Mouse (Mus musculus): Measurements from ENCODE around the gene Olfr640. TPM values are rescaled to one million over a fixed set of nuclear protein-coding genes. Genes with fewer than 3 reads are reported as not detected.

Gene Olfr640
- polyA plus RNA-seq, 1 experiment from 2014 or later, result not detected

DNA sequence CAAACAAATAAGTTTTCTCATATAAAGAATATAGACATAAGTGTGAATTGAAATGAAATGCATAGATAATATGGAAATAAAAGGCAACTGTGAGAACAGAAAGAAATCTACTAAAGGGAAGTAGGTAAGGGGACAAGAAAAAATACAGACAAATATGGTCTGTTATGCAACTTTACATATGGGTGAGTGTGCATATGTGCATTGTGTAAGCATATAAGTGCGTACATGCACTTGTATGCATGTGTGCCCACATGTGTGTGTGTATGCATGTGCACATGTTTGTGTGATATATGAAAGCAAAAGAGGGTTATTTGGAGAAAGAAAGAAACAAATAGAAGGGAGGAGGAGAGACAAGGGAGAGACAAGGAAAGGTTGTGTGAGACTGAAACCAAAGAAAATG is 6.4 kb downstream of the Olfr640 start:
- Histone ChIP-seq H3K36me3 (ENCODE audit: control insufficient read depth, insufficient read depth, low read length) (no peaks in the 10 kb centered on the region), H3K9ac (ENCODE audit: low read length) (no peak overlapping the region), H3K4me2 (ENCODE audit: low read length) (no peak overlapping the region), H3K4me1 (replicated peaks; ENCODE audit: control insufficient read depth, insufficient read depth, low read length) (no peaks in the 10 kb centered on the region), H3K27me3 (replicated peaks; ENCODE audit: control insufficient read depth, insufficient read depth, low read length) (no peaks in the 10 kb centered on the region), H3K4me3 (ENCODE audit: low read depth, low read length) (no peak overlapping the region), H3K27ac (ENCODE audit: low read depth) (no peak overlapping the region), H3K9me3 (ENCODE audit: control insufficient read depth, low read length) (no peaks in the 10 kb centered on the region)
- WGBS, result 92% methylated on average over 1 of the region's 1 CpGs
- DNase-seq (ENCODE audit: low spot score) (no peak), ATAC-seq (replicated peaks; ENCODE audit: low FRiP score, low TSS enrichment, low read depth) (no peak)

DNA sequence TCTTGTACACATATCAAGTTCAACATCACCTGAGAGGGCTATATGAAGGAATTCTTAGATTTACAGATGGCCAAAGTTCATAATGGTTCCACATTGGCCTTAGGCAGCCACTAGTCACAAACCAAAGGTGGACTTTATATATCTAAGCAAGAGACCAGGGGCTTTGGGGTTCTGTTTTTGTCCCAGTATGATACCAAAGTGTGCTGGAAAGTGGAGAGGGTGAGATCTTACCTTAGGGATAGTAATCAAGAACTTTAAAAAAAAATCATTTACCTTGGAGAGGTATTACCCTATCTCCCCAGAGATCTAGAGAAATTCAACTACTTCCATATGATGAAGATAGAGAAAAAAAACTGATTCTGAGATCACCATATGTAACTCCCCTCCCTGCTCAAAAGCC is 8.2 kb downstream of the Olfr640 start, which contains the start of gene Olfr639:
Olfr639 (minus strand) TSS at position 101 of the 400 bp plus-strand sequence.
- DNase-seq (ENCODE audit: low spot score) (no peak), ATAC-seq (replicated peaks; ENCODE audit: low FRiP score, low TSS enrichment, low read depth) (no peak)
- Histone ChIP-seq H3K27ac (ENCODE audit: low read depth) (no peak within 1 kb of the TSS), H3K9me3 (ENCODE audit: control insufficient read depth, low read length) (no peaks in the 10 kb centered on the region), H3K9ac (ENCODE audit: low read length) (no peak within 1 kb of the TSS), H3K4me2 (ENCODE audit: low read length) (no peak within 1 kb of the TSS), H3K27me3 (replicated peaks; ENCODE audit: control insufficient read depth, insufficient read depth, low read length) (no peaks in the 10 kb centered on the region), H3K36me3 (ENCODE audit: control insufficient read depth, insufficient read depth, low read length) (no peaks in the 10 kb centered on the region), H3K4me3 (ENCODE audit: low read depth, low read length) (no peak within 1 kb of the TSS), H3K4me1 (replicated peaks; ENCODE audit: control insufficient read depth, insufficient read depth, low read length) (no peaks in the 10 kb centered on the region)

DNA sequence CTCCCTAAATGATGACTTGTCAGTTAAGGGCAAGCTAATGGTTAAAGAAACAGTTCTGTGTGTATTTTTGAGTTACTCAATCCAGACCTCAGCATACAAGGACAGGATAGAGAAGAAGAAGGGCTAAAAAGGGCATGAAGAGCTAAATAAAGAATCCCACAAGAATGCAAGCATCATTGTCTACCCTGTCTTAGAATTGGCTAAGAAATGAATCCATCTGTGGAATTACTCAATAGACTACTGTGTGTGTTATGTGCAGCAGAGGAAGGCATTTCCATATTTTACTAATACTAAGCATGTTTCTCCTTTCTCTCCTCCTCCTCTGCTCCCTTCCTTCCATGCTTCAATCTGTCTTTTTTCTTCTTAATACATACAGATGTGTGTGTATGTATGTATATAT is 26.2 kb downstream of the Olfr640 start:
- ATAC-seq (replicated peaks; ENCODE audit: low FRiP score, low TSS enrichment, low read depth), result no peak

DNA sequence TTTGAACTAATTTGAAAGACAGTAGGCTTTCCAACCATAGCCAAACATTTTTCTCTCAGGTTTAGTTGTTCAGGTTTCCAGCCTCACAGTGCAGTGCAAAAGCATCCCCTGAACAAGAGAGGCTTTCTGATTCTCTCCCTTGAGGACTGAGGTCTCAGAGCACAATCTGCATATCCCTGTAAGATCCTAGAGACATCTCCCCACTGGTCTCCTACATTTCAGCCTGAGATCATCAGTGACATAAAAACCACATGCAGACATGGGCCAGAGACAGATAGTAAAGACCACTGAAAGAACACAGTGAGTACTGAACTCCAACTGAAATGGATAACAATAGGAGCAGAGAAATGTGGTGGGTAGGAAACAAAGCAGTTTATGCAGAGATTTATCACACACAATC is 26.9 kb downstream of the Olfr640 start, which contains the start of gene Olfr638:
Olfr638 (plus strand) TSS at position 301 of the 400 bp plus-strand sequence.
- H3K27ac ChIP-seq (ENCODE audit: low read depth), result no peak within 1 kb of the TSS
- no peaks in the 10 kb centered on the region for H3K27me3 ChIP-seq (replicated peaks; ENCODE audit: control insufficient read depth, insufficient read depth, low read length)
- H3K9ac ChIP-seq (ENCODE audit: low read length), result no peak within 1 kb of the TSS
- no peaks in the 10 kb centered on the region for H3K4me1 ChIP-seq (replicated peaks; ENCODE audit: control insufficient read depth, insufficient read depth, low read length)
- no peak within 1 kb of the TSS for H3K4me3 ChIP-seq (ENCODE audit: low read depth, low read length)
- DNase-seq (ENCODE audit: low spot score) (no peak), ATAC-seq (replicated peaks; ENCODE audit: low FRiP score, low TSS enrichment, low read depth) (no peak)
- H3K4me2 ChIP-seq (ENCODE audit: low read length), result no peak within 1 kb of the TSS
- no peaks in the 10 kb centered on the region for H3K9me3 ChIP-seq (ENCODE audit: control insufficient read depth, low read length)
- no peaks in the 10 kb centered on the region for H3K36me3 ChIP-seq (ENCODE audit: control insufficient read depth, insufficient read depth, low read length)

More for the DNA sequence above, 26.2 kb downstream of the Olfr640 start:
- H3K4me2 ChIP-seq (ENCODE audit: low read length), result no peak overlapping the region
- no peak overlapping the region for H3K4me3 ChIP-seq (ENCODE audit: low read depth, low read length)
- no peaks in the 10 kb centered on the region for H3K4me1 ChIP-seq (replicated peaks; ENCODE audit: control insufficient read depth, insufficient read depth, low read length)
- H3K9me3 ChIP-seq (ENCODE audit: control insufficient read depth, low read length), result no peaks in the 10 kb centered on the region
- DNase-seq (ENCODE audit: low spot score), result no peak
- no peaks in the 10 kb centered on the region for H3K27me3 ChIP-seq (replicated peaks; ENCODE audit: control insufficient read depth, insufficient read depth, low read length)
- H3K27ac ChIP-seq (ENCODE audit: low read depth), result no peak overlapping the region
- no peaks in the 10 kb centered on the region for H3K36me3 ChIP-seq (ENCODE audit: control insufficient read depth, insufficient read depth, low read length)
- H3K9ac ChIP-seq (ENCODE audit: low read length), result no peak overlapping the region

DNA sequence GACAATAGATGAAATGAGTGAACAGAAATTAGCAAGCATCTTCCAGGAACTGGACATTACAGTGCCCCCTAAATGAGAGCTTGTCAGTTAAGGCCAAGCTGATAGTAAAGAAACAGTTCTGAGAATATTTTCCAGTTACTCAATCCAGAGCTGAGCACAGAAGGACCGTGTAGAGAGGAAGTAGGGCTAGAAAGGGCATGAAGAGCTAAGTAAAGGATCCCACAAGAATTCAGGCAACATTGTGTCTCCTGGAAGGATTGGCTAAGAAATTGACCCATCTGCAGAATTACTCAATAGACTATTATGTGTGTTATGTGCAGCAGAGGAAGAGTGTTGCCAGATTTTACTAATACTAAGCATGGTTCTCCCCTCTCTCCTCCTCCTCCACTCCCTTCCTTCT is 53.6 kb downstream of the Olfr640 start:
- Histone ChIP-seq H3K36me3 (ENCODE audit: control insufficient read depth, insufficient read depth, low read length) (no peaks in the 10 kb centered on the region), H3K9ac (ENCODE audit: low read length) (no peak overlapping the region)
- ATAC-seq (replicated peaks; ENCODE audit: low FRiP score, low TSS enrichment, low read depth), result no peak

DNA sequence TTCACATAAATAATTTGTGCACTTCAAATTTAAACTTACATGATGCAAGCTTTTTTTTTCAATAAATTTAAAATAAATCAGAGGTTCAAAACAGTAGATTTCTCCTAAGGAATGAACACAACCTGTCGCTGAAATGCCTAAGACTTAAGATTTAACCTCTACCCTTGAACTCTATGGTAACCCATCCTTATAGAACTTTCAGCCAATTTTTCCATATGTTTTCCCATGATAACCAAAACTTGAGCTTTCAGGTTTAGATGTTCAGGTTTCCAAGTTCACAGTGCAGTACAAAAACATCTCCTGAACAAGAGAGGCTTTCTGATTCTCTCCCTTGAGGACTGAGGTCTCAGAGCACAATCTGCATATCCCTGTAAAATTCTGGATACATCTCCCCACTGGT is 54.5 kb downstream of the Olfr640 start, which contains the start of gene Olfr635:
Olfr635 (plus strand) TSS at position 301 of the 400 bp plus-strand sequence.
- H3K27me3 ChIP-seq (replicated peaks; ENCODE audit: control insufficient read depth, insufficient read depth, low read length), result no peaks in the 10 kb centered on the region
- WGBS, result 73% methylated on average over 1 of the region's 1 CpGs
- H3K36me3 ChIP-seq (ENCODE audit: control insufficient read depth, insufficient read depth, low read length), result no peaks in the 10 kb centered on the region
- H3K9ac ChIP-seq (ENCODE audit: low read length), result no peak within 1 kb of the TSS
- H3K4me3 ChIP-seq (ENCODE audit: low read depth, low read length), result no peak within 1 kb of the TSS
- no peak within 1 kb of the TSS for H3K27ac ChIP-seq (ENCODE audit: low read depth)
- DNase-seq (ENCODE audit: low spot score) (no peak), ATAC-seq (replicated peaks; ENCODE audit: low FRiP score, low TSS enrichment, low read depth) (no peak)
- H3K9me3 ChIP-seq (ENCODE audit: control insufficient read depth, low read length), result no peaks in the 10 kb centered on the region
- no peaks in the 10 kb centered on the region for H3K4me1 ChIP-seq (replicated peaks; ENCODE audit: control insufficient read depth, insufficient read depth, low read length)
- no peak within 1 kb of the TSS for H3K4me2 ChIP-seq (ENCODE audit: low read length)

More for the DNA sequence above, 53.6 kb downstream of the Olfr640 start:
- Histone ChIP-seq H3K27me3 (replicated peaks; ENCODE audit: control insufficient read depth, insufficient read depth, low read length) (no peaks in the 10 kb centered on the region), H3K4me3 (ENCODE audit: low read depth, low read length) (no peak overlapping the region), H3K4me1 (replicated peaks; ENCODE audit: control insufficient read depth, insufficient read depth, low read length) (no peaks in the 10 kb centered on the region), H3K4me2 (ENCODE audit: low read length) (no peak overlapping the region), H3K27ac (ENCODE audit: low read depth) (no peak overlapping the region), H3K9me3 (ENCODE audit: control insufficient read depth, low read length) (no peaks in the 10 kb centered on the region)
- no peak for DNase-seq (ENCODE audit: low spot score)
- 71% methylated on average over 1 of the region's 1 CpGs for whole genome bisulfite sequencing

Other genes starting within 250 kb of the Olfr640 start
- not detected in 2 replicates for gene Olfr68, start 245.9 kb downstream of the Olfr640 start, polyA plus RNA-seq (2014; fragmentation: Nextera tagmentation; extraction: Ambion mirVana)
- not detected in 2 replicates for gene Olfr67, start 233.8 kb downstream of the Olfr640 start, polyA plus RNA-seq (2014; fragmentation: Nextera tagmentation; extraction: Ambion mirVana)
- 1,233 and 1,868 TPM in 2 replicates for gene Hbb-bt, start 211.6 kb downstream of the Olfr640 start, polyA plus RNA-seq (2014; fragmentation: Nextera tagmentation; extraction: Ambion mirVana)
- gene Hbb-bs, start 197.5 kb downstream of the Olfr640 start, polyA plus RNA-seq (2014; fragmentation: Nextera tagmentation; extraction: Ambion mirVana), result 2,953 and 4,508 TPM in 2 replicates
- not detected in 2 replicates for gene Hbb-bh2, start 185.1 kb downstream of the Olfr640 start, polyA plus RNA-seq (2014; fragmentation: Nextera tagmentation; extraction: Ambion mirVana)
- 4.9 and 8.3 TPM in 2 replicates for gene Hbb-bh1, start 182.4 kb downstream of the Olfr640 start, polyA plus RNA-seq (2014; fragmentation: Nextera tagmentation; extraction: Ambion mirVana)
- 727 and 736 TPM in 2 replicates for gene Hbb-y, start 172.4 kb downstream of the Olfr640 start, polyA plus RNA-seq (2014; fragmentation: Nextera tagmentation; extraction: Ambion mirVana)
- not detected in 2 replicates for gene Olfr66, start 139.3 kb downstream of the Olfr640 start, polyA plus RNA-seq (2014; fragmentation: Nextera tagmentation; extraction: Ambion mirVana)
- gene Olfr64, start 131.1 kb downstream of the Olfr640 start, polyA plus RNA-seq (2014; fragmentation: Nextera tagmentation; extraction: Ambion mirVana), result not detected in 2 replicates
- gene Olfr65, start 122.1 kb downstream of the Olfr640 start, polyA plus RNA-seq (2014; fragmentation: Nextera tagmentation; extraction: Ambion mirVana), result not detected in 2 replicates
- gene Olfr631, start 96.7 kb downstream of the Olfr640 start, polyA plus RNA-seq (2014; fragmentation: Nextera tagmentation; extraction: Ambion mirVana), result not detected in 2 replicates
- not detected in 2 replicates for gene Olfr632, start 91.2 kb downstream of the Olfr640 start, polyA plus RNA-seq (2014; fragmentation: Nextera tagmentation; extraction: Ambion mirVana)
- not detected in 2 replicates for gene Olfr633, start 81.1 kb downstream of the Olfr640 start, polyA plus RNA-seq (2014; fragmentation: Nextera tagmentation; extraction: Ambion mirVana)
- not detected in 2 replicates for gene Olfr635, start 54.4 kb downstream of the Olfr640 start, polyA plus RNA-seq (2014; fragmentation: Nextera tagmentation; extraction: Ambion mirVana)
- not detected in 2 replicates for gene Olfr638, start 26.8 kb downstream of the Olfr640 start, polyA plus RNA-seq (2014; fragmentation: Nextera tagmentation; extraction: Ambion mirVana)
- gene Olfr639, start 8.3 kb downstream of the Olfr640 start, polyA plus RNA-seq (2014; fragmentation: Nextera tagmentation; extraction: Ambion mirVana), result 0.04 TPM in 1 of 2 replicates, not detected in the other
- gene Olfr641, start 9.9 kb upstream of the Olfr640 start, polyA plus RNA-seq (2014; fragmentation: Nextera tagmentation; extraction: Ambion mirVana), result not detected in 2 replicates
- not detected in 2 replicates for gene Olfr642, start 27.1 kb upstream of the Olfr640 start, polyA plus RNA-seq (2014; fragmentation: Nextera tagmentation; extraction: Ambion mirVana)
- gene 4930516K23Rik, start 35.9 kb upstream of the Olfr640 start, polyA plus RNA-seq (2014; fragmentation: Nextera tagmentation; extraction: Ambion mirVana), result not detected in 2 replicates
- gene Olfr644, start 46.3 kb upstream of the Olfr640 start, polyA plus RNA-seq (2014; fragmentation: Nextera tagmentation; extraction: Ambion mirVana), result not detected in 2 replicates
- not detected in 2 replicates for gene Olfr645, start 59.9 kb upstream of the Olfr640 start, polyA plus RNA-seq (2014; fragmentation: Nextera tagmentation; extraction: Ambion mirVana)
- not detected in 2 replicates for gene Olfr646, start 79.3 kb upstream of the Olfr640 start, polyA plus RNA-seq (2014; fragmentation: Nextera tagmentation; extraction: Ambion mirVana)
- gene Ubqln5, start 104.3 kb upstream of the Olfr640 start, polyA plus RNA-seq (2014; fragmentation: Nextera tagmentation; extraction: Ambion mirVana), result not detected in 2 replicates
- gene Olfr643, start 111.8 kb upstream of the Olfr640 start, polyA plus RNA-seq (2014; fragmentation: Nextera tagmentation; extraction: Ambion mirVana), result not detected in 2 replicates
- not detected in 2 replicates for gene Ubqln3, start 117.7 kb upstream of the Olfr640 start, polyA plus RNA-seq (2014; fragmentation: Nextera tagmentation; extraction: Ambion mirVana)
- not detected in 2 replicates for gene Ubqlnl, start 125.0 kb upstream of the Olfr640 start, polyA plus RNA-seq (2014; fragmentation: Nextera tagmentation; extraction: Ambion mirVana)
- gene Olfm5, start 139.3 kb upstream of the Olfr640 start, polyA plus RNA-seq (2014; fragmentation: Nextera tagmentation; extraction: Ambion mirVana), result not detected in 2 replicates
- 0.32 and 0.36 TPM in 2 replicates for gene Olfr648, start 157.8 kb upstream of the Olfr640 start, polyA plus RNA-seq (2014; fragmentation: Nextera tagmentation; extraction: Ambion mirVana)
- gene Olfr649, start 170.4 kb upstream of the Olfr640 start, polyA plus RNA-seq (2014; fragmentation: Nextera tagmentation; extraction: Ambion mirVana), result not detected in 2 replicates
- 1.6 TPM in 2 replicates for gene Trim6, start 193.2 kb upstream of the Olfr640 start, polyA plus RNA-seq (2014; fragmentation: Nextera tagmentation; extraction: Ambion mirVana)
- 1.5 and 1.9 TPM in 2 replicates for gene Trim34a, start 218.9 kb upstream of the Olfr640 start, polyA plus RNA-seq (2014; fragmentation: Nextera tagmentation; extraction: Ambion mirVana)

All from intestine, embryonic 14.5 days (tissue).